Mouse (Mus musculus): ENCODE results near the gene Depdc7.

Gene Depdc7

DNA sequence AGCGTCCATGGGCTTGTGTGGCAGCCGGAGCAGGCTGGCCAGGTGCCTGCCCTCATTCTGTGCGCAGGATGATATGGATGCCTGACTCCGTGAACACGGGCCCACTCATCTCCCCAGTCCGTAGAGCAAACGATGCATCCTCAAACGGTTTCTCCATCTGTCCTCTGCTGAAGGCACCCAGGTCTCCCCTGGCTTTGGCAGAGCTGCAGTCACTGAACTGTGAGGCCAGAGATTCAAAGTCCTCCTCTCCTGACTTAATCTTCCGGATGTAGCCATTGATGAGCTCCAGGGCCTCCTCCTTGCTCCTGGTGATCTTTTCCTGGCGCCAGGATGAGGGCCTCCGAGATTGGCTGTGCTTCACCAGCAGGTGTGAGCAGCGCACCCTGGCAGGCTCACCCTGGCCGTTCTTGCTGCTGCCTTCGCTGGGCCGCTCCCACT is 28.4 kb downstream of the Depdc7 start:
- DNase-seq (ENCODE audit: low spot score) = no peak

DNA sequence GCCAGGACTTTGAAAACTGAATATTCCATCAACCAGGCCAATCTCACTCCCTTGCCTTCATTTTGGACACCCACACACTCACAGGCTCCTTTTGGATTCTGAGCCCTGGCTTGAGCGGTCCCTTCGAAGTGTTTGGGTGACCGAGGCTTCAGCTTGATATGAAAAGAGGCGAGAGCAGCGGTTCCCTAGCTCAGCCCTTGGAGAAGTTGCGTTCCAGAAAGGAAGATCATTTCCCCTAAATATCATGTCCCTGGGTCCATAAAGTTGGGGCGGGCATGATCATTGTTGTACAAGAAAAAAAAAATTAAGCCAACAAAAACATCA is 30.2 kb downstream of the Depdc7 start:
- no peak for DNase-seq (ENCODE audit: low spot score)

GRCm38 (mm10) chr2:104711585-104712485 is 30.8 kb downstream of the Depdc7 start, which contains the start of gene Tcp11l1:
Tcp11l1 (minus strand) TSS chr2:104712169.
- DNase-seq (ENCODE audit: low spot score) = peak; percentile 73

- DNase-seq (ENCODE audit: low spot score) = no peak
Observed at GRCm38 (mm10) chr2:104710670-104711370, 31.9 kb downstream of the Depdc7 start.

GRCm38 (mm10) chr2:104709786-104710337 is 32.8 kb downstream of the Depdc7 start:
- no peak for DNase-seq (ENCODE audit: low spot score)

DNA sequence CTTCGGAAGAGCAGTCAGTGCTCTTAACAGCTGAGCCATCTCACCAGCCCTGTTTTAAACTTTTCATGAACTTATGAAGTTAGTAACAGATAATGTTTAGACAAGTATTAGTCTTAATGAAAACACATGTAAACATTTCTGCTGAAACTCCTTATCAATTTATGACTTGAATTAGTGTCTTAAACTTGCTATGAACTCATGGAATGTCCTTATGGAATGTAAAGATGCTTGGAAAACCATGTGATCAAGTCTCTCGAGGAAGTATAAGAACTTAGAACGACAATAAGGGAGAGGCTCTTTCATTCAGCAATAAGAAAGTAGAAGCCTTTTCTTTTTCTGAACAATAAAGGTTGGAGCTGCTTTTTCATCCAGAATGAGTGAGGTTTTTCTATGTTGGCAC is 38.3 kb downstream of the Depdc7 start:
- no peak for DNase-seq (ENCODE audit: low spot score)

- DNase-seq (ENCODE audit: low spot score) = no peak
Observed at GRCm38 (mm10) chr2:104703158-104703557, 39.5 kb downstream of the Depdc7 start.

DNA sequence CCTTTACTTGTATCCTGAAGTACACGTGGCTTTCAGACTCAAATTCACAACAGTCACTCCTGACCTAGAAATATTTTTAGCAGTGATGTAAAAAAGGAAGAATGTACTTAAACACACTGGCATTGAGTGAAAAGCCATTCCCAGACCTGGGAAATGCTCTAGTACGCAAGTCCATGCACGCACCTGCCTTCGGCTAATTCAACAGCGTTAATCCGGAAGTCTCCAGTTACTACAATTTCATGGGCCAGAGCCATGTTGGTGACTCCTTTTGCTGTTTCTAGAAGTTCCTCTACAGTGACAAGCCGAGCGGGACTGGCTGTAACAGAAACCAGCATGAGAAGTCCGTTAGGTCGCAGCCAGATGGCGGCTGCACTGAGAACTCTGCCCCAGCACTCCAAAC is 43.0 kb downstream of the Depdc7 start:
- DNase-seq (ENCODE audit: low spot score) = no peak

GRCm38 (mm10) chr2:104692551-104692950 is 50.1 kb downstream of the Depdc7 start:
- DNase-seq (ENCODE audit: low spot score) = no peak

DNA sequence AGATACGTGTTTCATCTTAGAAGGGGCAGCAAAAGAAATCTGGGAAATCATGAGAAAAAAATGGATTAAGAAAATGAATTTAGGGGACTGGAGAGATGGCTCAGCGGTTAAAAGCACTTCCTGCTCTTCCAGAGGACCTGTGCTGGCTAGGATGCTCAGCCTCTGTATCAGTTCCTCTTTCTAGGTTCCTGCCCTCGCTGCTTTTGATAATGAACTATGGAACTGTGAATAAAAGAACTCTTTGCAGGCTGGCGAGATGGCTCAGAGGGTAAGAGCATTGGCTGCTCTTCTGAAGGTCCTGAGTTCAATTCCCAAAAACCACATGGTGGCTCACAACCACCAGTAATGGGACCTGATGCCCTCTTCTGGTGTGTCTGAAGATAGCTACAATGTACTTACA is 52.0 kb downstream of the Depdc7 start:
- no peak for DNase-seq (ENCODE audit: low spot score)

DNA sequence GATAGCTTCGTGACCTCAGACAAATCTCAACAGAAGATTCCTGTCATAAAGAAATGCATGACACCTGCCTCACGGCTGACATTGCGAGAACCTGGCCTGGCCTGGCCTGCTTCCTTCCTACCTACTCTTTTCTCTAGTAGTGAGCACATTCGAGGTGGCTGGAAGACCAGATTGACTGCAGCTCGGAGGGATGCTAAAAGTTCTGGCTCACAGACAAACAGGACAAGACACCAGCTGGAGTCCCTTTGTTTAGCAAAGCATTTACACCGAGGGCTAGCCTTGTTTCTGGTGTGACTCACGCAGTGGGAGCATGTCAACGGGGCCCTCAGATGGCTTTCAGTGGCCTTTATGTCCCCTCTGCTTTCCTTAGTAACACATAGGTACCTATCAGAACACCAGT is 54.0 kb downstream of the Depdc7 start:
- DNase-seq (ENCODE audit: low spot score) = no peak

- DNase-seq (ENCODE audit: low spot score) = no peak
Observed at GRCm38 (mm10) chr2:104688321-104688720, 54.4 kb downstream of the Depdc7 start.

- no peak for DNase-seq (ENCODE audit: low spot score)
Observed at GRCm38 (mm10) chr2:104687261-104687660, 55.4 kb downstream of the Depdc7 start.

DNA sequence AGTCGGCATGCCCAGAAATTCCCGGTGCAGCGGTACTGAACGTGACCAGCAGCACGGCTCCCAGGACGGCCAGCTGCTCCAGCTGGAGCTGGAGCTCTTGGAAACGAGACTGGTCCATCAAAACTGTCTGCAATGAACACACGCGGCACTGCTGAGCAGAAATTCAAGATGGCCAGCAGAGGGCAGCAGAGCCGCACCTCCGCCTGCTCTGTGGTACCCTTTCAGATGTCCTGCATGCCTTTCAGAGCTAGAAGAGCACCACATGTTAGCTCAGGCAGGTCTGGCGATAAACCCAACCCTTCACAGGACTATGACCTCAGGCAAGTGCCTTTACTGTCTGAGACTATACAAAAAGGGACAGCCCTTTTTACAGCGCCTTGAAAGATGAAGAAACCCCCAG is 57.3 kb downstream of the Depdc7 start:
- peak; percentile 81 for DNase-seq (ENCODE audit: low spot score)

- DNase-seq (ENCODE audit: low spot score) = no peak
Observed at GRCm38 (mm10) chr2:104684771-104685170, 57.9 kb downstream of the Depdc7 start.

DNA sequence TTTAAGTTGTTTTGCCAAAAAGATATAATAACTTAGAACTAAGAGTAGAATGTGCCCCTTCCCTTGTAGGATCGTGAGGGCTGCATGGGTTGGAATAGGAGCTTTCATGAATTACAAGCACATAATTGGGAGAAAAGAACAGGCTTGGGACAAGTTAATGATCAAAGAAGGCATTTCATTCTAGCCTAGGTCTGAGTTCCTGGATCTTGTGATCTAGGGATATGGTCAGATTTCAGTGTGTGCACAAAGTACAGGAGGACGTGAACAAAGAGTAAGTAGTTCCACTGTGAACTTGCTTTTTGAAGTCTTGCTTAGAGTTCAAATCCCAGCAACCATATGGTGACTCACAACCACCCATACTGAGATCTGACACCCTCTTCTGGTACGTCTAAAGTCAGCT is 65.4 kb downstream of the Depdc7 start:
- no peak for DNase-seq (ENCODE audit: low spot score)
